Mouse (Mus musculus) midbrain, embryonic 14.5 days (tissue): ENCODE measurements around the gene Ints6l. TPM values are rescaled to one million over a fixed set of nuclear protein-coding genes. Genes with fewer than 3 reads are reported as not detected.

Experiments
- polyA plus RNA-seq: library from polyadenylated mRNA; unstranded; fragments of >200 nt; fragmentation: Nextera tagmentation; extraction: Ambion mirVana; gene quantifications from 2 replicates; pipeline ENCODE4 v1.2.1, GENCODE M21; 2014

Gene Ints6l
- polyA plus RNA-seq, 1 experiment from 2014 or later = 21.0 TPM

Other genes with a start within 250 kb of the Ints6l start
- not detected in 2 replicates for gene Gm773, start 242.0 kb upstream of the Ints6l start, polyA plus RNA-seq
- 4.5 and 6.4 TPM in 2 replicates for gene Zfp449, start 108.5 kb upstream of the Ints6l start, polyA plus RNA-seq
- gene Smim10l2a, start 80.3 kb upstream of the Ints6l start, polyA plus RNA-seq = 22.9 and 32.6 TPM in 2 replicates
- gene Gm2174, start 6.9 kb upstream of the Ints6l start, polyA plus RNA-seq = 1.5 and 1.9 TPM in 2 replicates
- gene Gm10477, start 69.9 kb downstream of the Ints6l start, polyA plus RNA-seq = not detected in 2 replicates
- not detected in 2 replicates for gene Gm648, start 94.7 kb downstream of the Ints6l start, polyA plus RNA-seq
- 50.4 and 66.9 TPM in 2 replicates for gene Mmgt1, start 143.2 kb downstream of the Ints6l start, polyA plus RNA-seq
- gene Slc9a6, start 154.9 kb downstream of the Ints6l start, polyA plus RNA-seq = 48.7 and 55.1 TPM in 2 replicates